Mouse (Mus musculus) adrenal gland, postnatal 14 days (tissue): ENCODE results near the gene Phpt1. TPM values are rescaled to one million over a fixed set of nuclear protein-coding genes. Genes with fewer than 3 reads are reported as not detected.

Experiments used
- total RNA-seq: library from RNA; stranded (reverse); gene quantifications from 2 replicates; pipeline ENCODE4 v1.2.3, GENCODE M21; 2021

The Phpt1 gene
- total RNA-seq, 1 experiment from 2014 or later = 56.6 TPM

Other genes starting within 250 kb of the Phpt1 start
- gene Man1b1, start 242.9 kb downstream of the Phpt1 start, total RNA-seq = 43.1 and 45.7 TPM in 2 replicates
- gene Dpp7, start 218.9 kb downstream of the Phpt1 start, total RNA-seq = 19.9 and 20.8 TPM in 2 replicates
- 8.7 and 11.8 TPM in 2 replicates for gene Uap1l1, start 209.5 kb downstream of the Phpt1 start, total RNA-seq
- 3.4 and 3.5 TPM in 2 replicates for gene Sapcd2, start 202.9 kb downstream of the Phpt1 start, total RNA-seq
- gene Entpd2, start 179.3 kb downstream of the Phpt1 start, total RNA-seq = 7.6 and 9.5 TPM in 2 replicates
- 77.2 and 90.9 TPM in 2 replicates for gene Npdc1, start 175.9 kb downstream of the Phpt1 start, total RNA-seq
- 4.7 TPM in 1 of 2 replicates, not detected in the other for gene Fut7, start 152.0 kb downstream of the Phpt1 start, total RNA-seq
- 29.3 and 30.1 TPM in 2 replicates for gene Abca2, start 146.5 kb downstream of the Phpt1 start, total RNA-seq
- gene Clic3, start 118.4 kb downstream of the Phpt1 start, total RNA-seq = 0.74 and 1.0 TPM in 2 replicates
- 36.2 and 42.6 TPM in 2 replicates for gene Paxx, start 114.1 kb downstream of the Phpt1 start, total RNA-seq
- gene Ptgds, start 105.2 kb downstream of the Phpt1 start, total RNA-seq = 8.7 and 9.9 TPM in 2 replicates
- not detected in 2 replicates for gene Lcn12, start 81.3 kb downstream of the Phpt1 start, total RNA-seq
- 79.3 and 81.4 TPM in 2 replicates for gene Fbxw5, start 74.5 kb downstream of the Phpt1 start, total RNA-seq
- 4.4 and 36.5 TPM in 2 replicates for gene C8g, start 73.5 kb downstream of the Phpt1 start, total RNA-seq
- gene Traf2, start 28.3 kb downstream of the Phpt1 start, total RNA-seq = 21.8 and 24.4 TPM in 2 replicates
- 312 and 335 TPM in 2 replicates for gene Edf1, start 17.4 kb downstream of the Phpt1 start, total RNA-seq
- gene Mamdc4, start 379 bp downstream of the Phpt1 start, total RNA-seq = 4.7 and 5.0 TPM in 2 replicates
- gene Ajm1, start 6.5 kb upstream of the Phpt1 start, total RNA-seq = 2.1 and 3.0 TPM in 2 replicates
- gene Rabl6, start 33.3 kb upstream of the Phpt1 start, total RNA-seq = 72.7 and 87.8 TPM in 2 replicates
- not detected in 2 replicates for gene Ccdc183, start 42.5 kb upstream of the Phpt1 start, total RNA-seq
- 30.5 and 33.1 TPM in 2 replicates for gene Tmem141, start 46.8 kb upstream of the Phpt1 start, total RNA-seq
- 7.0 and 9.7 TPM in 2 replicates for gene Fcna, start 52.8 kb upstream of the Phpt1 start, total RNA-seq
- gene Lcn8, start 77.9 kb upstream of the Phpt1 start, total RNA-seq = not detected in 2 replicates
- not detected in 2 replicates for gene Lcn5, start 82.7 kb upstream of the Phpt1 start, total RNA-seq
- not detected in 2 replicates for gene Lcn6, start 101.6 kb upstream of the Phpt1 start, total RNA-seq
- gene Lcn10, start 107.5 kb upstream of the Phpt1 start, total RNA-seq = not detected in 2 replicates
- 4.7 and 4.8 TPM in 2 replicates for gene Obp2a, start 124.8 kb upstream of the Phpt1 start, total RNA-seq
- gene Bmyc, start 131.5 kb upstream of the Phpt1 start, total RNA-seq = 40.2 and 49.1 TPM in 2 replicates
- gene Obp2b, start 161.8 kb upstream of the Phpt1 start, total RNA-seq = not detected in 2 replicates
- not detected in 2 replicates for gene Lcn3, start 190.3 kb upstream of the Phpt1 start, total RNA-seq
- not detected in 2 replicates for gene Lcn11, start 201.8 kb upstream of the Phpt1 start, total RNA-seq
- not detected in 2 replicates for gene Gm13539, start 207.0 kb upstream of the Phpt1 start, total RNA-seq
- gene Glt6d1, start 240.6 kb upstream of the Phpt1 start, total RNA-seq = not detected in 2 replicates
- gene Lcn9, start 247.9 kb upstream of the Phpt1 start, total RNA-seq = not detected in 2 replicates